Mouse (Mus musculus) intestine, embryonic 16.5 days (tissue): ENCODE data around the gene Sox13. TPM values are rescaled to one million over a fixed set of nuclear protein-coding genes. Genes with fewer than 3 reads are reported as not detected.

Experiments used
- ATAC-seq: fragments of 200-750 bp; cut with Nextera tagmentation; 2 replicates; pipeline ENCODE4 v1.8.0; 2017; ENCODE audit warnings: moderate TSS enrichment, moderate library complexity
- H3K27ac ChIP-seq: fragments of 300-500 bp; sonication (generic); 2 replicates; pipeline ENCODE4 v1.5.1; 2014; ENCODE audit warnings: mild to moderate bottlenecking, low read length
- H3K27me3 ChIP-seq: fragments of 300-500 bp; sonication (generic); replicated peaks from 2 replicates; pipeline ENCODE4 v1.6.1; 2014; ENCODE audit warnings: low read length, control low read depth, mixed read lengths; ENCODE audit not compliant: control insufficient read depth, insufficient read depth
- H3K36me3 ChIP-seq: fragments of 300-500 bp; sonication (generic); 2 replicates; pipeline ENCODE4 v1.6.1; 2014; ENCODE audit warnings: low read length, control low read depth; ENCODE audit not compliant: control insufficient read depth, insufficient read depth
- H3K4me1 ChIP-seq: fragments of 300-500 bp; sonication (generic); 2 replicates; pipeline ENCODE4 v1.6.1; 2014; ENCODE audit warnings: low read length, control low read depth, mixed read lengths; ENCODE audit not compliant: control insufficient read depth, insufficient read depth
- H3K4me2 ChIP-seq: fragments of 300-500 bp; sonication (generic); 2 replicates; pipeline ENCODE4 v1.6.1; 2014; ENCODE audit warnings: low read depth, low read length, control low read depth
- H3K4me3 ChIP-seq: fragments of 300-500 bp; sonication (generic); 2 replicates; pipeline ENCODE4 v1.5.1; 2014; ENCODE audit warnings: mild to moderate bottlenecking, low read length
- H3K9ac ChIP-seq: fragments of 300-500 bp; sonication (generic); 2 replicates; pipeline ENCODE4 v1.6.1; 2014; ENCODE audit warnings: low read depth, low read length
- H3K9me3 ChIP-seq: fragments of 300-500 bp; sonication (generic); 2 replicates; pipeline ENCODE4 v1.6.1; 2016; ENCODE audit warnings: low read length, control low read depth; ENCODE audit not compliant: control insufficient read depth
- whole genome bisulfite sequencing: fragments of 180-500 bp; shearing (Covaris S2); extraction: QIAGEN DNeasy Blood & Tissue Kit; methylation state at CpG from one replicate; pipeline ENCODE4 v1.1.7; 2014; 5-methylcytosine and 5-hydroxymethylcytosine counted together
- polyA plus RNA-seq: library from polyadenylated mRNA; unstranded; fragments of >200 nt; fragmentation: Nextera tagmentation; extraction: Ambion mirVana; gene quantifications from 2 replicates; pipeline ENCODE4 v1.2.1, GENCODE M21; 2015

Sox13 gene
- polyA plus RNA-seq, 1 experiment from 2014 or later: 5.5 TPM

DNA sequence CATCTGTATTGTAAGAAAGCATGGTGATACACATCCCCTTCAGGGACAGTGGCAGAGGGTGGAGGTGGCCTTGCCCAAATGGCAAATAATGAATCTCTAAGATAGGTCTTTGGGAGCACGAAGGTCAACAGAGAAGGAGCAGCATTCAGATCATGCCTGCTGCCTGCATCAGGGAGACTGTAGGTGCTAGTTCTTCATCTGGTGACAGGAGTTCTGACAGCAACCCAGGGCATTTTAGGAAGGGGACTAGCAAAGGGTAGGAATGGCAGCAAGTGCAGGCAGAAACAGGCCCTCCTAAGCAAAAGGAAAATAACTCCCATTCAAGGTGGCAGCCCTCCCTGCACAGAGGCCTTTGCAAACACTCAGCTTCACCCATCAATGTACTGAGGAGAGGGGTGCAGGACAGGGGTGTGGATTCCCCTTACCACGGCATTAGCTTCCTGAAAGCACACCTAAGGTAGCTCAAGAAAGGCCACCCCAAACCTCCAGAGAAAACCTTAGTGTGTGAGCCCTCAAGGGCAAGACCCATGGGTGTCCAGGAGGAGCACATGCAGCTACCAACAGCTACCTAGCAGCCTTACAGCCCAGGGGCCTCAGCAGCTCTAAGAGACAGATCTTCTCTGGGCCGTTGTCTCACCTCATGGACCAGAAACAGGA, 4.9 kb downstream of the Sox13 start:
- peak overlapping the region; percentile 75 for H3K9ac ChIP-seq
- H3K4me3 ChIP-seq: no peak overlapping the region
- no peak overlapping the region for H3K4me2 ChIP-seq
- H3K4me1 ChIP-seq: peaks cover 71% of the 10 kb centered on the region
- no peak for ATAC-seq
- no peaks in the 10 kb centered on the region for H3K27me3 ChIP-seq
- no peaks in the 10 kb centered on the region for H3K36me3 ChIP-seq
- no peaks in the 10 kb centered on the region for H3K9me3 ChIP-seq
- H3K27ac ChIP-seq: no peak overlapping the region
- whole genome bisulfite sequencing: 67% methylated on average over 3 of the region's 3 CpGs

DNA sequence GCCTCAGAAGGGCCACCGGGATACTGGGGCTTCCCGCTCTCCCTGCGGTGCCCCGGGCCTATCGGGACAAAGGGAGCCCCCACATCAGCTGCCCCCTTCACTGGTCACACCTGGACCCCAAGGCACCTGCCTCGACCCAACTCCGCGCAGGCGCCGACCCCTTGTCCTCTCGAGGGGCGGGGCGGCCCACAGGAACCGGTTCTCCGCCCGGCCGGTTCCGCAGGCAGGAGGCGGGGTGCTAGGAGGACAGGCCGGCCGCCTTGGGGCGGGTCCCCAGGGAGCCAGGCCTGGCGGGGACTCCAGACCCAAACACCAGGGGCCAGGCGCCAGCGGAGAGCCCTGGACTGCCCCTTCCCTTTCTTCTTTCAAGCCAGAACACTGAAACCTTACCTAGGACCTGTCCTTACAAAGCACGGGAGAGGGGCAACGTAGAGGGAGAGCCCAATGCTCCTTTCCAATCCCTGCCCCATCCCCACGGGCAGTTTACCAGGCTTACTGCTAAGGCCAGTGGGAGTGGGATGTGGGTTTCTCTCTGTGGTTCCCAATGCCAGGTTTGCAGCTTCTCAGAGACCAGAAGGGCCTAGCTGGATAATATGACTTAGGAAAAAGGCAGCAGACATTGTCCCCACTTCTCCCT, 5.9 kb downstream of the Sox13 start:
- peak overlapping the region; percentile 71 for H3K27ac ChIP-seq
- H3K9ac ChIP-seq: peak overlapping the region; percentile 75
- peak overlapping the region; percentile 53 for H3K4me3 ChIP-seq
- H3K36me3 ChIP-seq: no peaks in the 10 kb centered on the region
- no peaks in the 10 kb centered on the region for H3K27me3 ChIP-seq
- ATAC-seq: peak; percentile 69
- 9% methylated on average over 26 of the region's 28 CpGs for WGBS
- H3K9me3 ChIP-seq: no peaks in the 10 kb centered on the region
- peak overlapping the region; percentile 73 for H3K4me2 ChIP-seq
- H3K4me1 ChIP-seq: peaks cover 81% of the 10 kb centered on the region

DNA sequence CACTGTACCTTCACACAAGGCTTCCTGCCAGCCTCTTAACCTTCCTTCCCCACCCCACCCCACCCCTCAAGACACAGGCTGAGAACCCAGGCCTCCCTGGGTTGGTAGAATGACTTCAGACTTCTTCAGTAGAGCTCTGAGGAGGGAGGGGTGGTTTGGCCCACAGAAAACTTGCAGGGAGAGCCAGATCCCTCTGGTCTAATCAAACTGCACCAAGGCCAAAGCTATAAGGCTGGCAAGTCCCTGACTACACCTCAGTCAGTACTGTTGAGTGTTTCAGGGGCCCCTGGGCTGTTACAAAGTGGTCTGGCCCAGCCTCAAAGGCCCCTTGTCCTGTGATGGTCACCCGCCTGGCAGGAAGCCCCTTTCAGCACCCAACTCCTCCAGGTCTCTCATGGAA, 6.6 kb downstream of the Sox13 start:
- Histone ChIP-seq H3K9me3 (no peaks in the 10 kb centered on the region), H3K9ac (peak overlapping the region; percentile 75; the same call in 1 of the 2 replicates), H3K4me3 (peak overlapping the region; percentile 53), H3K4me2 (peak overlapping the region; percentile 73), H3K36me3 (no peaks in the 10 kb centered on the region), H3K27me3 (no peaks in the 10 kb centered on the region), H3K27ac (peak overlapping the region; percentile 71), H3K4me1 (peaks cover 88% of the 10 kb centered on the region)
- WGBS: 58% methylated on average over 1 of the region's 1 CpGs
- ATAC-seq: peak; percentile 41; the same call in 1 of the 2 replicates

DNA sequence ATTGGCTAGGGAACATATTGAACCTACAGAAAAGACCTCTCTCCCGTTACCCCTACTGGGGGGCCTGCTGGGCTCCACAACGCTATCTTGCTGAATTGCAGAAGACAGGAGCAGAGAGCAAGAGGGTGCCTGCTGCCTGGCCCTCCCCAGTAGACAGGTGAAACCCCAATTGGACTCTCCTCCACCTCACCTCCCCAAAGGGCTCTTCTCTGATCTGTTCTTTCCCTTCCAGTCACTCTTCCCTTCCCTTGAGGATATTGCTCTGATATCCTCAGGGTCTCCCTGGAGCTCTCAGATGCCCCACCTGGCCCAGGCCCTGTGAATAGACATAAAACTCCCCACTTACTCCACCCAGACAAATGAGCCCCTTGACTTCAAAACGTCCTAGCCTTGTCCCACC, 7.1 kb downstream of the Sox13 start:
- H3K9ac ChIP-seq: peak overlapping the region; percentile 75; the same call in 1 of the 2 replicates
- no peaks in the 10 kb centered on the region for H3K27me3 ChIP-seq
- H3K4me2 ChIP-seq: no peak overlapping the region
- H3K9me3 ChIP-seq: no peaks in the 10 kb centered on the region
- 66% methylated on average over 3 of the region's 3 CpGs for WGBS
- no peak overlapping the region for H3K4me3 ChIP-seq
- peak overlapping the region; percentile 71 for H3K27ac ChIP-seq
- no peaks in the 10 kb centered on the region for H3K36me3 ChIP-seq
- no peak for ATAC-seq
- peaks cover 84% of the 10 kb centered on the region for H3K4me1 ChIP-seq

DNA sequence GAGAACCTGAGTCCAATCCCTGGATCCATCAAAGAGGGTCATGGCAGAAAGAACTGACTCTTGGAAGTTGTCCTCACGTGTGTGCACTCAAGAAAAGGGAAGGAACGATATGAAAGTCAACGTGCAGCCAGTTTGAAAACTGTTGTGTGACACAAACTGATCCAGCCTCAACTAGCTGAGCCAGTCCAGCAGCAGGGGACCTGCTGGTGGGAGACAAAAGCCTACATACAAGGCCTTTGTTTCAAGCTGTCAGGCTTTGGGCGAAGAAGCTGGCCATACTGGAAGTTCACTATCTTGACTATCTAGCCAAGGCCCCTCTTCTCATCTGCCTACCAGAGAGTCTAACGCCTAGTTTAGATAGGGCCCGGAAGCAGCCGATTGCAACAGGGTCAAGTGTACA, 7.7 kb downstream of the Sox13 start:
- H3K27ac ChIP-seq: no peak overlapping the region
- no peak overlapping the region for H3K4me2 ChIP-seq
- no peaks in the 10 kb centered on the region for H3K27me3 ChIP-seq
- H3K9ac ChIP-seq: no peak overlapping the region
- H3K4me1 ChIP-seq: peaks cover 79% of the 10 kb centered on the region
- 80% methylated on average over 7 of the region's 7 CpGs for WGBS
- H3K36me3 ChIP-seq: no peaks in the 10 kb centered on the region
- H3K9me3 ChIP-seq: no peaks in the 10 kb centered on the region
- no peak for ATAC-seq
- H3K4me3 ChIP-seq: no peak overlapping the region

DNA sequence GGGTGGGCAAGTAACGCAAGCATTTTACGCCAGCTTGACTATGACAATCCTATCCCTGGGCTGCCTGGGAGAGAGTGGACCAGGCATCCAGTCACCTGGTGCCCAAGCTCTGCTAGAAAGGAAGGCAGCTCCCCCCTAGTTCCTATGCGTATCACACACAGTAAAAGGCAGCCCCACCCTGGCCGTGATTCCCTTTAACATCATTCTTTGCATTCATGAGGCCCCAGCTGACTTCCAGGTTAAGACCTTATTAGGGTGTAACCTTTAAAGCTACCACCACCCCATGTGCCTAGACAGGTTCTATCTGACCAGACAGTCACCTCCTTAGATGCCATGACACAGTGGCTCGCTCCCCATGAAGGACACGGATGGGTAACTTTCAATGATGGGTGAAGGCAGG, 8.7 kb downstream of the Sox13 start:
- Histone ChIP-seq H3K4me3 (no peak overlapping the region), H3K27ac (peak overlapping the region; percentile 53; the same call in 1 of the 2 replicates), H3K27me3 (no peaks in the 10 kb centered on the region), H3K9me3 (no peaks in the 10 kb centered on the region), H3K36me3 (no peaks in the 10 kb centered on the region), H3K9ac (peak overlapping the region; percentile 30; the same call in 1 of the 2 replicates), H3K4me1 (peaks cover 69% of the 10 kb centered on the region), H3K4me2 (peak overlapping the region; percentile 34; the same call in 1 of the 2 replicates)
- 0 out of 2 replicates have a peak, but pooled peaks have one; percentile 8 for ATAC-seq
- 68% methylated on average over 6 of the region's 6 CpGs for WGBS

DNA sequence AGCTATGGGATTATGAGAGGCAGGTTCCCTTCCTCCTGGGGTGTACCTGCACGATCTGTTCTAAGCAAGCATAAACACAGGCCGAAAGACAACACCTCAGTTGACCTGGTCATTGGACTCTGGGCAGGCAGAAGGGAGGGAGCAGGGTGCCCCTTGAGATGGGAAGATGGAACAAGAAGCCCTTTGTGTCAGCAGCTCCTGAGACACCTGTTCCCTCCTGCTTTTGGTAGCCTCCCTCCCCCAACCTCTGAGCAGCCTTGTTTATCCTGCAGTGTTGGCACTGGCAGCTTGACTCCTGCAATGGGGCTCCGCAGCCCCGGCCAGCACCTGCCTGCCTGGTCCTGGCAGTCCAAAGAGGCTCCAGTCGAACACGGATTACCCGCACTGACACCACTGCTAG, 9.1 kb downstream of the Sox13 start:
- Histone ChIP-seq H3K4me1 (peaks cover 70% of the 10 kb centered on the region), H3K27ac (peak overlapping the region; percentile 53; the same call in 1 of the 2 replicates), H3K9ac (peak overlapping the region; percentile 30; the same call in 1 of the 2 replicates), H3K27me3 (no peaks in the 10 kb centered on the region), H3K4me3 (no peak overlapping the region), H3K9me3 (no peaks in the 10 kb centered on the region), H3K36me3 (no peaks in the 10 kb centered on the region), H3K4me2 (peak overlapping the region; percentile 34; the same call in 1 of the 2 replicates)
- 33% methylated on average over 7 of the region's 7 CpGs for WGBS
- peak; percentile 24 for ATAC-seq

DNA sequence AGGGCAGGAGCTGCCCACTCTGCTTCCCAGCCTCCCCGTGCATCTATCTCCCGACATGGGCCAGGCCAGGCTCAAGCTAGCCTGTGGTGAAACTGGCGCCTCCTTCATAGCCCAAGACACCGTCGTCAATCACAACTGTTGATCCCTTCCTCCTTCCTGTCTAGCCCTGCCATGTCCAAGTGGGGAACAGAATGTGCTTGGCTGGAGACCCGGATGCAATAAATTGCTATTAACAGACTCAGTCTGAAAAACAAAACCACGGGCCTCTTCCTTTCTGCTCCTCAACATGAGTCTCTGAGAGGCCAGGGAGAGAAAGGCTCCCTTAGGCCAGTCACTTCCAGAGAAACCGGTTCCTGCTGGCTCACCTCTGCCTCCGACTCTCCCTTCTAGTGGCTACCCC, 11.2 kb downstream of the Sox13 start:
- Histone ChIP-seq H3K4me1 (peaks cover 66% of the 10 kb centered on the region), H3K27me3 (no peaks in the 10 kb centered on the region), H3K4me2 (no peak overlapping the region), H3K36me3 (no peaks in the 10 kb centered on the region), H3K9me3 (no peaks in the 10 kb centered on the region), H3K9ac (peak overlapping the region; percentile 17), H3K27ac (peak overlapping the region; percentile 71), H3K4me3 (no peak overlapping the region)
- peak; percentile 27; the same call in 1 of the 2 replicates for ATAC-seq
- 40% methylated on average over 9 of the region's 9 CpGs for WGBS

DNA sequence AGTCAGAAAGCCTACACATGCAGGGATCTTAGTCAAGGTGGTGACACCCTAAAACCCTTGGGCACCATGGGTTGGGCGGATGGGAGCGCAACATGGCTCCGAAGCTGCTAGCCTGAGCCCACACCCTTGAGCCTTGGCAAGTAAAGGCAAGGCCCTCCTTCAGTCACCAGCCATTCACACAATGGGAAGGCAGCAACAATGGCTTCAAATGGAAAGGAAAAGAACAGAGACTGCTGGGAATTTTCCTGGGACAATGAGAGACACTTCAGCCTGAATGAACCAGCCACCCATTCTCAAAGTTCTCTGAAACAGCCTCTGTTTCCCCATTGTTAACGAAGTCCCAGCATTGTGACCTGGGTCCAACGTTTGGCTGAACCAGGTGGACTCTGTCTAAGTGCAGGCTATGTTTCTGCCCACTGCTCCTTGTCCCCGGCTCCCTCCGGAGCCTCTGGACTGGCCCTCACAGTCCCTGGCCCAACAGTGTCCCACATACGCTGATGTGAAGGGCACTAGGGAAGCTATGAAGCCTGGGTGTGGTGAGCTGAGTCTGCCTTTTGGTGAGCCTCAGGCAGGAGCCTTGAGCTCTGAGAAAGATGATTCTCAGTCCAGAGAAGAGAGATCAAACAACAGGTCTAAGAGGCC, 12.6 kb downstream of the Sox13 start:
- H3K4me2 ChIP-seq: no peak overlapping the region
- peaks cover 53% of the 10 kb centered on the region for H3K4me1 ChIP-seq
- ATAC-seq: no peak
- H3K36me3 ChIP-seq: no peaks in the 10 kb centered on the region
- H3K27ac ChIP-seq: no peak overlapping the region
- H3K27me3 ChIP-seq: no peaks in the 10 kb centered on the region
- H3K9me3 ChIP-seq: no peaks in the 10 kb centered on the region
- H3K9ac ChIP-seq: no peak overlapping the region
- H3K4me3 ChIP-seq: no peak overlapping the region
- WGBS: 83% methylated on average over 8 of the region's 8 CpGs
